Mouse (Mus musculus) heart, embryonic 13.5 days (tissue): ENCODE measurements around the gene Pcyt1a. TPM values are rescaled to one million over a fixed set of nuclear protein-coding genes. Genes with fewer than 3 reads are reported as not detected.
A peak's percentile ranks its signal among the peaks of the same experiment; 100 is the strongest.

Experiments
- ATAC-seq: fragments of 200-750 bp; cut with Nextera tagmentation; 2 replicates; pipeline ENCODE4 v1.8.0; 2017; ENCODE audit warnings: moderate TSS enrichment; ENCODE audit not compliant: insufficient number of reproducible peaks, low FRiP score, low TSS enrichment; ENCODE audit errors: extremely low read depth
- H3K27ac ChIP-seq: fragments of 300-500 bp; sonication (generic); replicated peaks from 2 replicates; pipeline ENCODE4 v1.5.1; 2015; ENCODE audit warnings: moderate library complexity, mild to moderate bottlenecking, inconsistent platforms
- H3K27me3 ChIP-seq: fragments of 300-500 bp; sonication (generic); replicated peaks from 2 replicates; pipeline ENCODE4 v1.6.1; 2015; ENCODE audit warnings: mild to moderate bottlenecking, inconsistent platforms
- H3K36me3 ChIP-seq: fragments of 300-500 bp; sonication (generic); 2 replicates; pipeline ENCODE4 v1.6.1; 2015; ENCODE audit warnings: mild to moderate bottlenecking, inconsistent platforms
- H3K4me1 ChIP-seq: fragments of 300-500 bp; sonication (generic); 2 replicates; pipeline ENCODE4 v1.6.1; 2015; ENCODE audit warnings: inconsistent platforms
- H3K4me2 ChIP-seq: fragments of 300-500 bp; sonication (generic); 2 replicates; pipeline ENCODE4 v1.6.1; 2015; ENCODE audit warnings: inconsistent platforms, mild to moderate bottlenecking, moderate library complexity
- H3K4me3 ChIP-seq: fragments of 300-500 bp; sonication (generic); 2 replicates; pipeline ENCODE4 v1.5.1; 2015; ENCODE audit warnings: moderate library complexity, mild to moderate bottlenecking, inconsistent platforms
- H3K9ac ChIP-seq: fragments of 300-500 bp; sonication (generic); 2 replicates; pipeline ENCODE4 v1.6.1; 2015; ENCODE audit warnings: inconsistent platforms, mild to moderate bottlenecking, moderate library complexity
- H3K9me3 ChIP-seq: fragments of 300-500 bp; sonication (generic); 2 replicates; pipeline ENCODE4 v1.6.1; 2016; ENCODE audit warnings: inconsistent platforms
- WGBS: fragments of 180-500 bp; shearing (Covaris S2); methylation state at CpG from one replicate; pipeline ENCODE4 v1.1.7; 2015; ENCODE audit warnings: mixed read lengths; 5-methylcytosine and 5-hydroxymethylcytosine counted together
- polyA plus RNA-seq: library from polyadenylated mRNA; unstranded; fragments of >200 nt; fragmentation: Nextera tagmentation; extraction: Ambion mirVana; gene quantifications from 2 replicates; pipeline ENCODE4 v1.2.1, GENCODE M21; 2015

Pcyt1a gene
- polyA plus RNA-seq, 1 experiment from 2014 or later = 35.4 TPM

DNA sequence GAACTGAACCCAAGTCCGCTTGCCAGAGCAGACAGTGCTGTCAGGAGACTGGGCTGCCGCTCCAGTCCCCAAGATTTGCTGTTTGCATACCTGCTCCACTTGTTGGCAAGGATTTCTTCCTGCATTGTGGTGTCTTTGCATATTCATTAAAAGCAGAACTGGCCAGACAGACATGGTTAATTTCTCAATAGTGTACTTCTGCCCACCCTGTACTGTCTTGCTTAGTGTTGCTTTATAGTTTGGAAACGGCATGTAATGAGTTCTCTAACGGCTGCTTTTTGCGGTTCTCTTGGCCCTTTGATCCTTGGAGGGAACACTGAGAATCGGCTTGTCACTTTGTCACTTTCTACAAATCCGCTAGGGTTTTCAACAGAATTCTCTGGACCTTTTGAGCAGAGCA is 70.7 kb downstream of the Pcyt1a start:
- Histone ChIP-seq H3K9ac (no peak overlapping the region), H3K4me3 (no peak overlapping the region), H3K4me1 (peaks cover 4% of the 10 kb centered on the region; the same call in 1 of the 2 replicates), H3K4me2 (no peak overlapping the region), H3K36me3 (no peaks in the 10 kb centered on the region), H3K27ac (no peak overlapping the region), H3K9me3 (no peaks in the 10 kb centered on the region), H3K27me3 (peaks cover 69% of the 10 kb centered on the region)
- ATAC-seq = no peak
- WGBS = 78% methylated on average over 7 of the region's 7 CpGs

GRCm38 (mm10) chr16:32502621-32503335 is 72.1 kb downstream of the Pcyt1a start:
- 85% methylated on average over 12 of the region's 12 CpGs for WGBS

GRCm38 (mm10) chr16:32503633-32504032 is 72.9 kb downstream of the Pcyt1a start:
- no peaks in the 10 kb centered on the region for H3K9me3 ChIP-seq
- no peak for ATAC-seq
- H3K27me3 ChIP-seq = peaks cover 60% of the 10 kb centered on the region
- 81% methylated on average over 6 of the region's 6 CpGs for WGBS
- no peak overlapping the region for H3K4me3 ChIP-seq
- no peaks in the 10 kb centered on the region for H3K36me3 ChIP-seq
- H3K9ac ChIP-seq = no peak overlapping the region
- no peak overlapping the region for H3K4me2 ChIP-seq
- no peak overlapping the region for H3K27ac ChIP-seq
- H3K4me1 ChIP-seq = peaks cover 19% of the 10 kb centered on the region

More at GRCm38 (mm10) chr16:32502621-32503335, 72.1 kb downstream of the Pcyt1a start:
- ATAC-seq = no peak
- peaks cover 66% of the 10 kb centered on the region for H3K27me3 ChIP-seq
- H3K27ac ChIP-seq = no peak overlapping the region
- H3K4me2 ChIP-seq = no peak overlapping the region
- H3K9me3 ChIP-seq = no peaks in the 10 kb centered on the region
- H3K4me1 ChIP-seq = peaks cover 10% of the 10 kb centered on the region
- no peaks in the 10 kb centered on the region for H3K36me3 ChIP-seq
- no peak overlapping the region for H3K4me3 ChIP-seq
- no peak overlapping the region for H3K9ac ChIP-seq

GRCm38 (mm10) chr16:32506298-32506697 is 75.6 kb downstream of the Pcyt1a start:
- peaks cover 42% of the 10 kb centered on the region for H3K4me1 ChIP-seq
- ATAC-seq = no peak
- H3K36me3 ChIP-seq = no peaks in the 10 kb centered on the region
- H3K4me2 ChIP-seq = no peak overlapping the region
- H3K27ac ChIP-seq = no peak overlapping the region
- 78% methylated on average over 8 of the region's 8 CpGs for WGBS
- H3K9ac ChIP-seq = no peak overlapping the region
- H3K9me3 ChIP-seq = no peaks in the 10 kb centered on the region
- no peak overlapping the region for H3K4me3 ChIP-seq
- H3K27me3 ChIP-seq = peaks cover 44% of the 10 kb centered on the region

- Histone ChIP-seq H3K4me1 (peaks cover 46% of the 10 kb centered on the region), H3K9ac (no peak overlapping the region), H3K27ac (no peak overlapping the region), H3K4me2 (no peak overlapping the region), H3K36me3 (no peaks in the 10 kb centered on the region), H3K4me3 (no peak overlapping the region), H3K9me3 (no peaks in the 10 kb centered on the region), H3K27me3 (peaks cover 38% of the 10 kb centered on the region)
- 73% methylated on average over 7 of the region's 7 CpGs for WGBS
- no peak for ATAC-seq
Observed at GRCm38 (mm10) chr16:32506868-32507267, 76.1 kb downstream of the Pcyt1a start.

DNA sequence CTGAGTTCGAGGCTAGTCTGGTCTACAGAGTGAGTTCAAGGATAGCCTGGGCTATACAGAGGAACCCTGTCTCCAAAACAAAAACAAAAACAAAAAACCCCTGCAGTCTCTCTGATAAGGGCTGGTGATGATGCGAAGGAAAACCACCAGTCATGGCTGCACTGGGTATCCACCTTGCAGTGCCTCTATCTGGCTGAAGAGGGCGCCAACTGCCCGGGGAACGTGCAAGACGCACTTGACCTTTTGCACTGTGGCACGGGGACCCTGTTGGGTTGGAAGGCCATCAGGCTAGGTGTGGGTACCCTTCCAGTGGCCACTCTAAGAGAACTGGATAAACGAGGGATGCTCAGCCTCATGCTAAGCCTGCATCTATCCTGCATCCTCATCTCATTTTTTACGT is 76.7 kb downstream of the Pcyt1a start:
- 17% methylated on average over 9 of the region's 9 CpGs for WGBS
- ATAC-seq = no peak
- Histone ChIP-seq H3K36me3 (no peaks in the 10 kb centered on the region), H3K4me3 (no peak overlapping the region), H3K4me1 (peaks cover 50% of the 10 kb centered on the region), H3K9ac (no peak overlapping the region), H3K27me3 (peaks cover 36% of the 10 kb centered on the region), H3K27ac (peak overlapping the region; percentile 92; the same call in 1 of the 2 replicates), H3K4me2 (peak overlapping the region; percentile 50; the same call in 1 of the 2 replicates), H3K9me3 (no peaks in the 10 kb centered on the region)

GRCm38 (mm10) chr16:32508035-32508434 is 77.3 kb downstream of the Pcyt1a start:
- peaks cover 56% of the 10 kb centered on the region for H3K4me1 ChIP-seq
- H3K4me2 ChIP-seq = peak overlapping the region; percentile 50; the same call in 1 of the 2 replicates
- H3K9ac ChIP-seq = peak overlapping the region; percentile 63; the same call in 1 of the 2 replicates
- peak overlapping the region; percentile 92 for H3K27ac ChIP-seq
- H3K9me3 ChIP-seq = no peaks in the 10 kb centered on the region
- WGBS = 75% methylated on average over 5 of the region's 5 CpGs
- no peak for ATAC-seq
- H3K36me3 ChIP-seq = no peaks in the 10 kb centered on the region
- no peak overlapping the region for H3K4me3 ChIP-seq
- peaks cover 30% of the 10 kb centered on the region for H3K27me3 ChIP-seq

DNA sequence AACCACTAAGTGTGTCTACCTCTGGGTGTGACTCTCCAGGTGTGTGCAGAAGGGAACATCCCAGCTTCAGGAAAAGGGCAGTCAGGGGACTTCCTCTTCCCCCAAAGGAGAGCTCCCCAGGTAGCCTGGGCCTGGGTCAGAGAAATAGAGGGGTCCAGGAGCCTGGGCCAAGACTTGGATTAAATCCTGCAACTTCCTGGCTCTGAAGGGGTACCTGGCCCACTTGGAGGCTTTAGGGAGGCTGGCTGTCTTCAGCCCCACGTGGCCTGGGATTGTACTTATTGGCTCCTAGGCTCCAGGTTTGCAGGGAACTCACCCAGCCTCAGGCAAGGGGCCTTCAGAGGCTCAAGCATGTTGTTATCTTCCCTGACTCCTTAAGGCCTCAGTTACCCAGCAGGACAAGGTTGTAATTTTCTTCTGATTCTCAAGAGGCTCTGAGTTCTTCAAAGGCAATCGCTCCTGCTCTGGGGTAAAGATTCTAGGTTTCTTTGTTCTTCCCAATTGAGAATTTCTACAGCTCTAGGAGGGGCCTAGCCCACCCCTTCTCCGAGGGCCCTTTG is 77.9 kb downstream of the Pcyt1a start:
- Histone ChIP-seq H3K4me2 (peak overlapping the region; percentile 50), H3K27me3 (peaks cover 26% of the 10 kb centered on the region), H3K9me3 (no peaks in the 10 kb centered on the region), H3K4me1 (peaks cover 60% of the 10 kb centered on the region), H3K4me3 (no peak overlapping the region), H3K9ac (peak overlapping the region; percentile 63), H3K27ac (peak overlapping the region; percentile 92), H3K36me3 (no peaks in the 10 kb centered on the region)
- 27% methylated on average over 3 of the region's 3 CpGs for WGBS
- ATAC-seq = no peak

- WGBS = 9% methylated on average over 9 of the region's 9 CpGs
- H3K9ac ChIP-seq = peak overlapping the region; percentile 63
- H3K4me3 ChIP-seq = no peak overlapping the region
- H3K4me1 ChIP-seq = peaks cover 60% of the 10 kb centered on the region
- H3K27ac ChIP-seq = peak overlapping the region; percentile 92
- ATAC-seq = peak; percentile 80
- no peaks in the 10 kb centered on the region for H3K9me3 ChIP-seq
- H3K27me3 ChIP-seq = peaks cover 21% of the 10 kb centered on the region
- H3K36me3 ChIP-seq = no peaks in the 10 kb centered on the region
- peak overlapping the region; percentile 50 for H3K4me2 ChIP-seq
Observed at GRCm38 (mm10) chr16:32509066-32509942, 78.6 kb downstream of the Pcyt1a start.

DNA sequence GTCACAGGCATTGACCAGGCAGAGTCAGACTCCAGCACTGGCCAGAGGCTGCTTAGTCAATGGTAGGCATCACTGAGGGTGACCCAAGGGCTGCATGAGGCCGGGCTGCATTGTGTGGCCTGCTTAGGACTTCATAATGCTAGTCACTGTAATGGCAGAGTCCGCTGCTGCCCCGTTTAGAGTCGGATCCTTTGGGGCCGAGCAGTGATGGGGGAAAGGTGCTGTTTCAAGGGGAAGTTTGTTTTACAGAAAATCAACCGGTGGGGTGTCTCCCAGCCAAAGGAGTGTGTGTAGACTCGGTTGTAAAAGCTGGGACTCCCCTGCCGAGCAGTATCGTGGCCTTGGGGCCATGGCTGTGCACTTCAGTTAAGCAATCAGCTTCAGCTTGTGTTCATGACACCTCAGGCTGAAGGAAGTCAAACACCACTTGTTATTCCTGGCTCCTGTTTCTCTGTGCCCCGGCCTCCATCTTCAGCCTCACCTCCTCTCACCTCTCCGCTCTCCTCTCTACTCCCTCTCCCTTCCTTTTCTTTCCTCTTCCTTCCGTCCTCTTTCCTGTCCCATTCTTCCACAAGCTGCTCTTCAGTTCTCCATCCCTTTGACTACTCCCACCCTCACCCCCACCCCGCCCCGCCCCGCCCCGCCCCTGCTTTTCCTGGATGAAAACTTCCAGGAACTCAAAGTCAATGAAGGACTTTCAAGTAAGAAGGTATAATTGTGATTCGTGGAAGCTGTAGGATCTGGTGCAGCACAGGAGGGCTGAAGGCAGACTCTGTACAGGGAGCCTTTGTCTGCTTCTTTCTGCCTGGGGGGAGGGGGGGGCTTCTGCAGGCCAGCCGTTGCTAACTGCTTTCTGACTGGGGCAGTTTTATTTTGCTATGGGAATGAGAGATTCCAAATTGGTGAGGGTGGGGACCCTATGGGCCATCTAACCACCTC is 79.9 kb downstream of the Pcyt1a start:
- WGBS = 56% methylated on average over 18 of the region's 18 CpGs
- ATAC-seq = no peak
- H3K9me3 ChIP-seq = no peaks in the 10 kb centered on the region
- H3K4me3 ChIP-seq = no peak overlapping the region
- peak overlapping the region; percentile 92 for H3K27ac ChIP-seq
- peaks cover 11% of the 10 kb centered on the region for H3K27me3 ChIP-seq
- peak overlapping the region; percentile 56 for H3K9ac ChIP-seq
- H3K36me3 ChIP-seq = no peaks in the 10 kb centered on the region
- peak overlapping the region; percentile 50 for H3K4me2 ChIP-seq
- H3K4me1 ChIP-seq = peaks cover 61% of the 10 kb centered on the region
